33 mouse cellular contexts compared by ENCODE assay signal in genomic region chr17:87089296-87089695, GRCm38 (mm10).
"Had no signal": no experiment of that assay in that cellular context is flagged by ENCODE, and none has a peak within 500 bp of the region (broad histone marks: within the 10 kb centered on the region; RNA-seq: fewer than 3 reads in every experiment).

No protein-coding gene starts in this region.

- H3K27ac ChIP-seq: limb, embryonic 10.5 days; limb, embryonic 12.5 days; limb, embryonic 13.5 days; limb, embryonic 15.5 days; liver, embryonic 12.5 days; liver, embryonic 13.5 days; liver, embryonic 14.5 days; liver, embryonic 15.5 days; lung, embryonic 15.5 days; macrophage; midbrain, embryonic 10.5 days; midbrain, embryonic 12.5 days; midbrain, embryonic 13.5 days; midbrain, embryonic 15.5 days; neural tube, embryonic 12.5 days; neural tube, embryonic 13.5 days had no signal

- H3K4me2 ChIP-seq: limb, embryonic 12.5 days; limb, embryonic 13.5 days; limb, embryonic 15.5 days; liver, embryonic 11.5 days; liver, embryonic 12.5 days; liver, embryonic 13.5 days; liver, embryonic 15.5 days; lung, embryonic 14.5 days; lung, embryonic 15.5 days; midbrain, embryonic 11.5 days; midbrain, embryonic 12.5 days; midbrain, embryonic 13.5 days; midbrain, embryonic 15.5 days; neural tube, embryonic 12.5 days; neural tube, embryonic 13.5 days had no signal

- ATAC-seq: liver, embryonic 12.5 days; liver, postnatal 0 days; lung, postnatal 0 days; midbrain, embryonic 13.5 days; midbrain, embryonic 15.5 days; midbrain, embryonic 16.5 days had no signal

- H3K4me3 ChIP-seq: limb, embryonic 10.5 days; limb, embryonic 12.5 days; limb, embryonic 13.5 days; limb, embryonic 15.5 days; liver, embryonic 12.5 days; liver, embryonic 13.5 days; liver, embryonic 15.5 days; lung, embryonic 15.5 days; megakaryocyte, embryonic 14.5 days; midbrain, embryonic 10.5 days; midbrain, embryonic 12.5 days; midbrain, embryonic 13.5 days; midbrain, embryonic 15.5 days; myocyte; neural tube, embryonic 12.5 days; neural tube, embryonic 13.5 days had no signal

- H3K36me3 ChIP-seq: limb, embryonic 10.5 days; limb, embryonic 12.5 days; limb, embryonic 13.5 days; limb, embryonic 15.5 days; liver, embryonic 12.5 days; liver, embryonic 13.5 days; liver, embryonic 15.5 days; lung, embryonic 15.5 days; midbrain, embryonic 10.5 days; midbrain, embryonic 12.5 days; midbrain, embryonic 13.5 days; midbrain, embryonic 15.5 days; neural tube, embryonic 12.5 days; neural tube, embryonic 13.5 days had no signal

- H3K9me3 ChIP-seq: limb, embryonic 10.5 days; limb, embryonic 12.5 days; limb, embryonic 13.5 days; limb, embryonic 15.5 days; liver, embryonic 12.5 days; liver, embryonic 13.5 days; liver, embryonic 15.5 days; lung, embryonic 15.5 days; megakaryocyte, embryonic 14.5 days; midbrain, embryonic 10.5 days; midbrain, embryonic 12.5 days; midbrain, embryonic 13.5 days; midbrain, embryonic 15.5 days; neural tube, embryonic 12.5 days; neural tube, embryonic 13.5 days had no signal

- DNase-seq: left cerebral cortex, postnatal 4 days; liver; liver, embryonic 13.5 days; liver, postnatal 0 days; lung, adult 18-20 months; lung, adult 2 months; lung, embryonic 14.5 days; lung, postnatal 10 days; lung, postnatal 14 days; lung, postnatal 36 days; lung, postnatal 4 days; midbrain, embryonic 14.5 days had no signal

- H3K27me3 ChIP-seq: limb, embryonic 12.5 days; limb, embryonic 13.5 days; limb, embryonic 15.5 days; liver, embryonic 15.5 days; lung, embryonic 15.5 days; midbrain, embryonic 12.5 days; midbrain, embryonic 13.5 days; midbrain, embryonic 15.5 days; neural tube, embryonic 12.5 days; neural tube, embryonic 13.5 days had no signal

- H3K4me1 ChIP-seq: limb, embryonic 10.5 days; liver, embryonic 12.5 days; liver, embryonic 13.5 days; liver, embryonic 15.5 days; lung, embryonic 15.5 days; midbrain, embryonic 10.5 days; midbrain, embryonic 12.5 days; midbrain, embryonic 13.5 days; midbrain, embryonic 15.5 days; neural tube, embryonic 12.5 days; neural tube, embryonic 13.5 days had no signal

- H3K9ac ChIP-seq: limb, embryonic 12.5 days; limb, embryonic 13.5 days; limb, embryonic 15.5 days; liver, embryonic 12.5 days; liver, embryonic 13.5 days; liver, embryonic 14.5 days; liver, embryonic 15.5 days; liver, postnatal 0 days; lung, embryonic 14.5 days; lung, embryonic 15.5 days; midbrain, embryonic 12.5 days; midbrain, embryonic 13.5 days; midbrain, embryonic 15.5 days; neural tube, embryonic 12.5 days; neural tube, embryonic 13.5 days had no signal
